ENCODE assay signal across 8 mouse cellular contexts in genomic region chr5:28117882-28118530, GRCm38 (mm10). TPM values are rescaled to one million over a fixed set of nuclear protein-coding genes. Genes with fewer than 3 reads are reported as not detected.
DNase-seq lines count a peak whose midpoint lies in the region; ATAC-seq and TF ChIP-seq lines count a peak whose summit lies in the region.

No protein-coding gene starts in this region.

- no peak for TF ChIP-seq CTCF in testis, adult 2 months (IDR thresholded peaks at IDR 0.05; ENCODE audit: control insufficient read depth, insufficient read depth, insufficient replicate concordance, low read depth, low read length)

- no peak overlapping the region for H3K27ac ChIP-seq in testis, adult 2 months (ENCODE audit: control insufficient read depth, insufficient read depth, low read depth, low read length)
- no peak overlapping the region for H3K27ac ChIP-seq in forebrain, embryonic 16.5 days (ENCODE audit: low read length)
- H3K27ac ChIP-seq in kidney, embryonic 14.5 days (ENCODE audit: low read depth, low read length): no peak overlapping the region
- peak overlapping the region; percentile 8; the same call in 1 of the 2 replicates for H3K27ac ChIP-seq in midbrain, embryonic 12.5 days (replicated peaks)

- H3K4me1 ChIP-seq in testis, adult 2 months (ENCODE audit: control insufficient read depth, insufficient read depth, low read length): peaks cover 8% of the 10 kb centered on the region; the same call in 1 of the 2 replicates
- H3K4me1 ChIP-seq in forebrain, embryonic 16.5 days (replicated peaks; ENCODE audit: control insufficient read depth, insufficient read depth, low read length): peaks cover 7% of the 10 kb centered on the region
- H3K4me1 ChIP-seq in kidney, embryonic 14.5 days (ENCODE audit: control insufficient read depth, insufficient read depth, low read length): no peaks in the 10 kb centered on the region
- peaks cover 9% of the 10 kb centered on the region for H3K4me1 ChIP-seq in midbrain, embryonic 12.5 days

- peak overlapping the region; percentile 17; the same call in 1 of the 2 replicates for H3K4me2 ChIP-seq in forebrain, embryonic 16.5 days (ENCODE audit: low read length)
- peak overlapping the region; percentile 48 for H3K4me2 ChIP-seq in kidney, embryonic 14.5 days (replicated peaks; ENCODE audit: low read depth, low read length)
- H3K4me2 ChIP-seq in midbrain, embryonic 12.5 days (replicated peaks): peak overlapping the region; percentile 53

- TF ChIP-seq POLR2A in testis, adult 2 months (IDR thresholded peaks at IDR 0.05; ENCODE audit: control insufficient read depth, low read depth, low read length): no peak

- no peak for ATAC-seq in forebrain, embryonic 16.5 days
- 0 out of 2 replicates have a peak, but pooled peaks have one; percentile 28 for ATAC-seq in kidney, embryonic 14.5 days (ENCODE audit: low FRiP score, low TSS enrichment)
- ATAC-seq in midbrain, embryonic 12.5 days (ENCODE audit: low FRiP score, low read depth): no peak

- no peaks in the 10 kb centered on the region for H3K27me3 ChIP-seq in testis, adult 2 months (ENCODE audit: control insufficient read depth, insufficient read depth, low read length)
- peaks cover 52% of the 10 kb centered on the region for H3K27me3 ChIP-seq in forebrain, embryonic 16.5 days (replicated peaks; ENCODE audit: control insufficient read depth, insufficient read depth, low read length)
- H3K27me3 ChIP-seq in kidney, embryonic 14.5 days (ENCODE audit: control insufficient read depth, insufficient read depth, low read length): peaks cover 57% of the 10 kb centered on the region
- peaks cover 78% of the 10 kb centered on the region for H3K27me3 ChIP-seq in midbrain, embryonic 12.5 days

- H3K9me3 ChIP-seq in forebrain, embryonic 16.5 days (ENCODE audit: control insufficient read depth, low read length): no peaks in the 10 kb centered on the region
- H3K9me3 ChIP-seq in kidney, embryonic 14.5 days (ENCODE audit: control insufficient read depth, low read length): no peaks in the 10 kb centered on the region
- no peaks in the 10 kb centered on the region for H3K9me3 ChIP-seq in midbrain, embryonic 12.5 days

- 0% methylated on average over 30 of the region's 30 CpGs for WGBS in forebrain, embryonic 16.5 days
- under 1% methylated on average over 30 of the region's 30 CpGs for WGBS in kidney, embryonic 14.5 days
- WGBS in midbrain, embryonic 12.5 days: under 1% methylated on average over 30 of the region's 30 CpGs

- no peak for DNase-seq in testis, postnatal 14 days (ENCODE audit: low spot score)
- DNase-seq in thymus, postnatal 4 days: no peak
- no peak for DNase-seq in left cerebral cortex, adult 18-20 months (ENCODE audit: low spot score in 2 of 2)
- no peak for DNase-seq in ovary, postnatal 10 days (ENCODE audit: low spot score)

- H3K9ac ChIP-seq in forebrain, embryonic 16.5 days (replicated peaks; ENCODE audit: low read depth, low read length): no peak overlapping the region
- no peak overlapping the region for H3K9ac ChIP-seq in kidney, embryonic 14.5 days (ENCODE audit: low read depth, low read length)
- H3K9ac ChIP-seq in midbrain, embryonic 12.5 days (replicated peaks): peak overlapping the region; percentile 29

- peak overlapping the region; percentile 12 for H3K4me3 ChIP-seq in testis, adult 2 months (ENCODE audit: control insufficient read depth, low read depth, low read length)
- H3K4me3 ChIP-seq in forebrain, embryonic 16.5 days (replicated peaks; ENCODE audit: low read length): no peak overlapping the region
- peak overlapping the region; percentile 35 for H3K4me3 ChIP-seq in kidney, embryonic 14.5 days (ENCODE audit: low read length)
- H3K4me3 ChIP-seq in midbrain, embryonic 12.5 days: peak overlapping the region; percentile 40

- H3K36me3 ChIP-seq in testis, adult 2 months (ENCODE audit: control insufficient read depth, insufficient read depth, low read length): no peaks in the 10 kb centered on the region
- no peaks in the 10 kb centered on the region for H3K36me3 ChIP-seq in forebrain, embryonic 16.5 days (ENCODE audit: control insufficient read depth, insufficient read depth)
- no peaks in the 10 kb centered on the region for H3K36me3 ChIP-seq in kidney, embryonic 14.5 days (ENCODE audit: control insufficient read depth, insufficient read depth, low read length)
- H3K36me3 ChIP-seq in midbrain, embryonic 12.5 days: no peaks in the 10 kb centered on the region

RNA-seq across cellular contexts. Expression of gene Insig1, which starts 46.8 kb away (rescaled TPM):
- polyA plus RNA-seq in testis, adult 2 months (2012; rRNA removed): 14.1 and 16.6 TPM in 2 replicates
- polyA plus RNA-seq in forebrain, embryonic 16.5 days (2015; fragmentation: Nextera tagmentation; extraction: Ambion mirVana): 76.9 and 83.7 TPM in 2 replicates
- 40.9 and 68.4 TPM in 2 replicates for polyA plus RNA-seq in kidney, embryonic 14.5 days (2014; fragmentation: Nextera tagmentation; extraction: Ambion mirVana)
- polyA plus RNA-seq in midbrain, embryonic 12.5 days (2016; fragmentation: Nextera tagmentation; extraction: Ambion mirVana): 119 and 141 TPM in 2 replicates
- total RNA-seq in left cerebral cortex, adult 18-20 months (2021): 100 to 1,000 TPM in 1 of 2 experiments, 10 to 100 TPM in 1; 80.7 to 104 TPM

RNA-seq across cellular contexts. Expression of gene En2, which starts 47.5 kb away (rescaled TPM):
- polyA plus RNA-seq in testis, adult 2 months (2012; rRNA removed): 0.36 and 0.53 TPM in 2 replicates
- polyA plus RNA-seq in forebrain, embryonic 16.5 days (2015; fragmentation: Nextera tagmentation; extraction: Ambion mirVana): not detected in 2 replicates
- polyA plus RNA-seq in kidney, embryonic 14.5 days (2014; fragmentation: Nextera tagmentation; extraction: Ambion mirVana): 0.10 and 0.27 TPM in 2 replicates
- polyA plus RNA-seq in midbrain, embryonic 12.5 days (2016; fragmentation: Nextera tagmentation; extraction: Ambion mirVana): 1.5 and 2.1 TPM in 2 replicates
- total RNA-seq in left cerebral cortex, adult 18-20 months (2021): under 1 TPM; 0.23 to 0.35 TPM
